Mouse (Mus musculus) olfactory bulb, adult 2 months (tissue): ENCODE results near the gene Nsg2. TPM values are rescaled to one million over a fixed set of nuclear protein-coding genes. Genes with fewer than 3 reads are reported as not detected.

Source experiments
- H3K27ac ChIP-seq: fragments of 200-500 bp; 2 replicates; pipeline ENCODE4 v1.5.1; 2012; ENCODE audit warnings: low read depth, low read length; ENCODE audit not compliant: insufficient read depth
- H3K4me1 ChIP-seq: fragments of 200-500 bp; 2 replicates; pipeline ENCODE4 v1.6.1; 2012; ENCODE audit warnings: low read length; ENCODE audit not compliant: control insufficient read depth, insufficient read depth
- H3K4me3 ChIP-seq: fragments of 200-500 bp; 2 replicates; pipeline ENCODE4 v1.5.1; 2012; ENCODE audit warnings: mild to moderate bottlenecking, low read depth, low read length, moderate library complexity; ENCODE audit not compliant: insufficient read depth
- CTCF ChIP-seq: fragments of 200-500 bp; IDR thresholded peaks from 2 replicates; pipeline ENCODE4 v1.5.1; 2012; ENCODE audit warnings: low read depth, mild to moderate bottlenecking, low read length, moderate library complexity; ENCODE audit not compliant: insufficient read depth
- POLR2A ChIP-seq: fragments of 200-500 bp; IDR thresholded peaks from 2 replicates; pipeline ENCODE4 v1.6.1; 2012; ENCODE audit warnings: mild to moderate bottlenecking, low read depth, low read length, moderate library complexity; ENCODE audit not compliant: insufficient read depth
- WGBS: fragments of 180-500 bp; shearing (Covaris S2); methylation state at CpG from one replicate; pipeline ENCODE4 v1.1.7; 2018; 5-methylcytosine and 5-hydroxymethylcytosine counted together
- polyA plus RNA-seq: library from polyadenylated mRNA; stranded (reverse); fragments of >200 nt; gene quantifications from 2 replicates; pipeline ENCODE4 v1.2.4, GENCODE M21; 2012; ENCODE audit warnings: low replicate concordance; ENCODE audit not compliant: missing spikeins, insufficient read depth, insufficient read length

Gene Nsg2
- polyA plus RNA-seq, 1 experiment: 450 TPM

- 21% methylated on average over 7 of the region's 7 CpGs for WGBS
- peak overlapping the region; percentile 86 for H3K27ac ChIP-seq
- no peak overlapping the region for H3K4me3 ChIP-seq
- no peak for TF ChIP-seq POLR2A
- no peak for TF ChIP-seq CTCF
- peaks cover 44% of the 10 kb centered on the region for H3K4me1 ChIP-seq
Observed at GRCm38 (mm10) chr11:32027474-32028342, 27.4 kb downstream of the Nsg2 start.

- no peak overlapping the region for H3K27ac ChIP-seq
Observed at GRCm38 (mm10) chr11:32028605-32029004, 28.3 kb downstream of the Nsg2 start.

GRCm38 (mm10) chr11:32029356-32029755 lies 29.1 kb downstream of the Nsg2 start:
- Histone ChIP-seq H3K27ac (peak overlapping the region; percentile 29; the same call in 1 of the 2 replicates), H3K4me3 (no peak overlapping the region), H3K4me1 (peaks cover 42% of the 10 kb centered on the region)
- WGBS: 60% methylated on average over 5 of the region's 5 CpGs
- TF ChIP-seq POLR2A (no peak), CTCF (no peak)

More at GRCm38 (mm10) chr11:32028605-32029004, 28.3 kb downstream of the Nsg2 start:
- H3K4me1 ChIP-seq: peaks cover 44% of the 10 kb centered on the region
- TF ChIP-seq CTCF: no peak
- TF ChIP-seq POLR2A: no peak
- no peak overlapping the region for H3K4me3 ChIP-seq
- WGBS: 58% methylated on average over 3 of the region's 3 CpGs

GRCm38 (mm10) chr11:32031396-32031795 lies 31.1 kb downstream of the Nsg2 start:
- no peak overlapping the region for H3K4me3 ChIP-seq
- H3K4me1 ChIP-seq: peaks cover 44% of the 10 kb centered on the region
- no peak overlapping the region for H3K27ac ChIP-seq
- WGBS: 79% methylated on average over 4 of the region's 4 CpGs
- TF ChIP-seq CTCF (no peak), POLR2A (no peak)

GRCm38 (mm10) chr11:32032053-32032452 lies 31.8 kb downstream of the Nsg2 start:
- no peak overlapping the region for H3K4me3 ChIP-seq
- H3K27ac ChIP-seq: no peak overlapping the region
- no peak for TF ChIP-seq CTCF
- TF ChIP-seq POLR2A: no peak
- 64% methylated on average over 9 of the region's 9 CpGs for WGBS
- peaks cover 39% of the 10 kb centered on the region for H3K4me1 ChIP-seq

GRCm38 (mm10) chr11:32035831-32036230 lies 35.6 kb downstream of the Nsg2 start:
- TF ChIP-seq POLR2A (no peak), CTCF (no peak)
- H3K4me1 ChIP-seq: peaks cover 28% of the 10 kb centered on the region
- WGBS: 51% methylated on average over 5 of the region's 5 CpGs

GRCm38 (mm10) chr11:32039656-32040055 lies 39.4 kb downstream of the Nsg2 start:
- WGBS: 41% methylated on average over 4 of the region's 4 CpGs
- peaks cover 19% of the 10 kb centered on the region for H3K4me1 ChIP-seq
- no peak overlapping the region for H3K4me3 ChIP-seq
- no peak for TF ChIP-seq CTCF
- H3K27ac ChIP-seq: no peak overlapping the region

More at GRCm38 (mm10) chr11:32035831-32036230, 35.6 kb downstream of the Nsg2 start:
- Histone ChIP-seq H3K4me3 (no peak overlapping the region), H3K27ac (peak overlapping the region; percentile 9)

- peaks cover 29% of the 10 kb centered on the region for H3K4me1 ChIP-seq
- 75% methylated on average over 11 of the region's 11 CpGs for WGBS
- TF ChIP-seq CTCF (no peak), POLR2A (no peak)
- H3K4me3 ChIP-seq: no peak overlapping the region
- H3K27ac ChIP-seq: no peak overlapping the region
Observed at GRCm38 (mm10) chr11:32057389-32057788, 57.1 kb downstream of the Nsg2 start.

GRCm38 (mm10) chr11:32057861-32058260 lies 57.6 kb downstream of the Nsg2 start:
- 39% methylated on average over 13 of the region's 13 CpGs for WGBS
- no peak for TF ChIP-seq POLR2A
- TF ChIP-seq CTCF: no peak
- H3K4me3 ChIP-seq: no peak overlapping the region
- H3K27ac ChIP-seq: peak overlapping the region; percentile 59
- H3K4me1 ChIP-seq: peaks cover 28% of the 10 kb centered on the region
